Mouse (Mus musculus) fibroblast of lung, adult 2 months (primary cell): ENCODE results near the gene Hecw2.

ENCODE experiments used
- DNase-seq: peaks from one replicate; pipeline ENCODE4 v3.0.0-alpha.2; 2011; ENCODE audit warnings: low read depth

Gene Hecw2

GRCm38 (mm10) chr1:53782079-53782478, 412.9 kb downstream of the Hecw2 start:
- no peak for DNase-seq

- no peak for DNase-seq
These were observed 413.7 kb downstream of the Hecw2 start for GRCm38 (mm10) chr1:53781311-53781710.

- no peak for DNase-seq
These were observed 418.6 kb downstream of the Hecw2 start for GRCm38 (mm10) chr1:53776176-53776905.

GRCm38 (mm10) chr1:53775545-53775944, 419.4 kb downstream of the Hecw2 start:
- no peak for DNase-seq

- DNase-seq = no peak
These were observed 419.9 kb downstream of the Hecw2 start for GRCm38 (mm10) chr1:53775036-53775435.

GRCm38 (mm10) chr1:53774571-53774970, 420.4 kb downstream of the Hecw2 start:
- DNase-seq = no peak

GRCm38 (mm10) chr1:53773994-53774393, 421.0 kb downstream of the Hecw2 start:
- DNase-seq = peak; percentile 36

GRCm38 (mm10) chr1:53772967-53773366, 422.0 kb downstream of the Hecw2 start:
- no peak for DNase-seq

GRCm38 (mm10) chr1:53771476-53771875, 423.5 kb downstream of the Hecw2 start:
- DNase-seq = no peak

- DNase-seq = no peak
These were observed 428.9 kb downstream of the Hecw2 start for GRCm38 (mm10) chr1:53766112-53766511.

- no peak for DNase-seq
These were observed 437.7 kb downstream of the Hecw2 start for GRCm38 (mm10) chr1:53757316-53757715.
